Mouse (Mus musculus): ENCODE data around the gene Prrt2.
A peak's percentile ranks its signal among the peaks of the same experiment; 100 is the strongest.

The Prrt2 gene

GRCm38 (mm10) chr7:126996449-126996848 lies 24.6 kb downstream of the Prrt2 start:
- DNase-seq, result peak; percentile 32

DNA sequence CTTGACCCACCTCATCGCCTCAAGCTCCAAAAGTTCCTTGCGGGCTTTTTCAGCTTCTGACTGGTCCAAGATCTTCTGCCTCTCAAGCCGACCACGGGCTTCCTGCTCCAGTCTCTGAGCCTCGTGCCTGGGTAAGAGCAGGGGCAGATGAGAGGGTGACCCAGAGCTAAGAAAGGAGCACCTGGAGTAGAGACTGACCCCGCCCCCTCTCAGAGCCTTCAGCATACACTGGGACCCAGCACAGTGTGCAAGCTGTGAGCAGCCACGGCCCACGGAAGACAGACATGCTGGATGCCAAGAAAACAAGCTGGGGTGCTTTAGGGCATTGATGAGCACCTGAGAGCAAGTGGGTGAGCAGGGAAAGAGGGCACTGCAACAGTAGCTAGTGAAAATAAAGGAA lies 32.2 kb downstream of the Prrt2 start:
- DNase-seq, result peak; percentile 26

- DNase-seq, result peak; percentile 57
Measured at GRCm38 (mm10) chr7:126986319-126986718, 34.7 kb downstream of the Prrt2 start.

- DNase-seq, result no peak
Measured at GRCm38 (mm10) chr7:126984667-126985444, 36.2 kb downstream of the Prrt2 start.

GRCm38 (mm10) chr7:126983113-126983512 lies 37.9 kb downstream of the Prrt2 start:
- DNase-seq, result no peak

DNA sequence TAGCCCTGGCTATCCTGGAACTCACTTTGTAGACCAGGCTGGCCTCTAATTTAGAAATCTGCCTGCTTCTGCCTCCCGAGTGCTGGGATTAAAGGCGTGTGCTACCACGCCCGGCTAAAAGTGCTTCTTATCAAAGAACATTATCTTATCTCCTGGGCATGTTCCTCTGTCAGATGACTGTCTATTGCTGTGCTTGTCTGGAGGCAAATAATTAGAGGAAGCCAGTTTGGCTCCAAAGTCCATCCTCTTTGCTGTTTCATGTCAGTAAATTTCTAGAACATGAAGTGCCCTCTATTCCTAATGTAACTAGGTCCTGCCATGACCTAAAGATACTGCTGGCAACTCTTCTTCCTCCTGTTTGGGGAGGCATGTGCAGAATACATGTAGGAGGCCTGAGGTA lies 39.0 kb downstream of the Prrt2 start:
- DNase-seq, result no peak

GRCm38 (mm10) chr7:126981601-126982000 lies 39.4 kb downstream of the Prrt2 start:
- DNase-seq, result no peak

DNA sequence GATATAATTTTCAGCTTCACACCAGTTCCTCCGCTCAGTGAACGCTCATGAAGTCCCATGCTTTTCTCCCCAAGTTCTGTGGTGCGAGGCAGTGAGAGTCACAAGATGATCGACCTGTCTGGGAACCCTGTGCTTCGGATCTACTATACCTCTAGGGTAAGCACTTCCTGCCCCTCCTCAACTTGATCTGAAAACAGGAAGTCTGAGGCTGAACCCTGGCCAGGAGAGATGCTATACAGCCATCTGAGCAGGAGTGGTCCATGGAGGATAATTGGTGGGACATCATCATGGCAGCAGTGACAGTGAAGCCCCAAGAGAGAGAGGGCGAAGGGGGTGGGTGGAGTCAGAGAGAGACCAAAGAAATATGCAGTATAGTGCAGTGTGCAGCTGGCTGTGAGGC lies 42.2 kb downstream of the Prrt2 start:
- DNase-seq, result peak; percentile 24

DNA sequence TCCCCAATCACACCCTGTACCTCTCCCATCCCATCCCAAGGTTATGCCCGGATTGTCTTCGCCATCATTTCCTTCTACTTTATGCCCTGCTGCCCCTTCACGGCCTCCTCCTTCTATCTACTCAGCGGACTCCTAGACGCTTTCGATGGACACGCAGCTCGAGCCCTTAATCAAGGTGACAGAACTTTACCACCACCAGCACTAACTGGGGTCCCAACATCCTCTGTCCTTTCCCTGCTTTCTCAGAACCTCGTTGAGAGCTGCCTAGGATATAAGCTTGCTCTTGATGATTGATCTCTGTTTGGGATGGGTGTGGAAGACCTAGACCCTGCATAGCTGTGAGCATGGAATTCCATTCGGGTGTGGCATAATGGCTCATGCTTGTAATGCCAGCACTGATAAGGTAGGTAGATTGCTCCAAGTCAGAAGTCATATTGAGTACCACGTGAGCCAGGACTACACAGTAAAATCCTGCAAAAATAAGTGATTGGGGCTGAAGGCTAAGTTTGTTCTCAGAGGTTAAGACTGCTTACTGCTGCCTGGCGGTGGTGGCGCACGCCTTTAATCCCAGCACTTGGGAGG lies 44.0 kb downstream of the Prrt2 start:
- DNase-seq, result no peak

GRCm38 (mm10) chr7:126975950-126976866 lies 44.8 kb downstream of the Prrt2 start, which contains the start of gene Cdiptos:
Gene Cdiptos (minus strand): TSS chr7:126976098.
- peak; percentile 94 for DNase-seq

GRCm38 (mm10) chr7:126975893-126975949 lies 45.3 kb downstream of the Prrt2 start, which contains the start of gene Cdipt:
Gene Cdipt (plus strand): TSS chr7:126975914.
- DNase-seq, result no peak

DNA sequence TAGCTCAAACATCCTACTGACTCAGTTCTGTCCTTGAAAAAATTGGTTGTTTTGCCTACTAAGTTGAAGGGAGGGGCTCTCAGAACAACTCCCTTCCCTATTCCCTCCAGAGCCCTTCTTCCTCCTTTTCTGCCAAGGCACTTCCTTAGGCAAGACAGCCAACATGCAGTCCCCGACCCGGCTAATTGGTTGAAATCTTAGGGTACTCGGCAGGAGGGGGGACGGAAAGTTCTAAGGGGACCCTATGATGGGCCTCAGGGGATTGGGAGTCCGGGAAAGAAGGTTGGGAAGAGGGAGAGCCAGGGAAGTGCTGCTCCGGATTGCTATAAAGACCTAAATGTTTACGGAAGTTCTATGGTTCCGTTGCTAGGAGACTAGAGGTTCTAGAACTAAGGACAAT lies 45.5 kb downstream of the Prrt2 start:
- no peak for DNase-seq
